Mouse (Mus musculus) MEL (cell line): Measurements from ENCODE around the gene Chpt1. TPM values are rescaled to one million over a fixed set of nuclear protein-coding genes. Genes with fewer than 3 reads are reported as not detected.

Experiments
- DNase-seq: peaks from one replicate; pipeline ENCODE4 v3.0.0; 2011; ENCODE audit warnings: low read depth, low spot score
- H3K27ac ChIP-seq: 2 replicates; pipeline ENCODE4 v1.5.1; 2012; ENCODE audit warnings: low read depth, mild to moderate bottlenecking, control low read depth, low read length, moderate library complexity; ENCODE audit not compliant: control insufficient read depth
- H3K27me3 ChIP-seq, 2 experiments: fragments of 150-350 bp in 1 of 2; sonication (generic) in 1 of 2; 2 replicates each; pipeline ENCODE4 v1.6.1; 2012; ENCODE audit warnings: low read length in 2 of 2, mild to moderate bottlenecking in 2 of 2, improper control_type of control experiment in 1 of 2, moderate library complexity in 1 of 2; ENCODE audit not compliant: insufficient read depth in 2 of 2, control insufficient read depth in 1 of 2
- H3K36me3 ChIP-seq, 2 experiments: 2 replicates each; pipeline ENCODE4 v1.6.1; 2012 to 2014; ENCODE audit warnings: low read length in 2 of 2, improper control_type of control experiment in 1 of 2, inconsistent platforms in 1 of 2, mild to moderate bottlenecking in 1 of 2; ENCODE audit not compliant: insufficient read depth in 2 of 2, control insufficient read depth in 1 of 2
- H3K4me1 ChIP-seq, 2 experiments: fragments of 150-350 bp in 1 of 2; sonication (generic) in 1 of 2; 2 replicates each; pipeline ENCODE4 v1.6.1; 2012; ENCODE audit warnings: low read length in 2 of 2, improper control_type of control experiment in 1 of 2, mild to moderate bottlenecking in 1 of 2; ENCODE audit not compliant: insufficient read depth in 2 of 2, control insufficient read depth in 1 of 2
- H3K4me3 ChIP-seq, 2 experiments: fragments of 150-350 bp in 1 of 2; sonication (generic) in 1 of 2; 2 replicates each; pipeline ENCODE4 v1.5.1; 2012; ENCODE audit warnings: low read depth in 2 of 2, low read length in 2 of 2, mild to moderate bottlenecking in 2 of 2, moderate library complexity in 2 of 2, control low read depth in 1 of 2, improper control_type of control experiment in 1 of 2; ENCODE audit not compliant: control insufficient read depth in 1 of 2, insufficient read depth in 1 of 2
- H3K79me2 ChIP-seq: 2 replicates; pipeline ENCODE4 v1.6.1; 2012; ENCODE audit warnings: mild to moderate bottlenecking, low read length, moderate library complexity; ENCODE audit not compliant: control insufficient read depth, poor library complexity, insufficient read depth
- H3K9ac ChIP-seq: 2 replicates; pipeline ENCODE4 v1.6.1; 2012; ENCODE audit warnings: low read depth, mild to moderate bottlenecking, control low read depth, low read length, moderate library complexity; ENCODE audit not compliant: control insufficient read depth, poor library complexity, severe bottlenecking
- H3K9me3 ChIP-seq: fragments of 150-350 bp; sonication (generic); replicated peaks from 2 replicates; pipeline ENCODE4 v1.6.1; 2012; ENCODE audit warnings: mild to moderate bottlenecking, low read length, improper control_type of control experiment, moderate library complexity; ENCODE audit not compliant: insufficient read depth
- BHLHE40 ChIP-seq: IDR thresholded peaks from 2 replicates; pipeline ENCODE4 v1.6.1; 2012; ENCODE audit warnings: low read depth, mild to moderate bottlenecking, inconsistent platforms, low read length, improper control_type of control experiment, borderline replicate concordance
- ELF1 ChIP-seq: IDR thresholded peaks from 2 replicates; pipeline ENCODE4 v1.6.1; 2014; ENCODE audit warnings: low read depth, mild to moderate bottlenecking, inconsistent platforms, low read length, improper control_type of control experiment, moderate library complexity
- EP300 ChIP-seq, 2 experiments: IDR thresholded peaks; 2 replicates each; pipeline ENCODE4 v1.6.1; 2011; ENCODE audit warnings: improper control_type of control experiment in 2 of 2, low read length in 2 of 2, low read depth in 1 of 2, mild to moderate bottlenecking in 1 of 2
- GATA1 ChIP-seq: IDR thresholded peaks from 2 replicates; pipeline ENCODE4 v1.6.1; 2011; ENCODE audit warnings: low read depth, low read length, improper control_type of control experiment
- HCFC1 ChIP-seq: IDR thresholded peaks from 2 replicates; pipeline ENCODE4 v1.6.1; 2012; ENCODE audit warnings: low read depth, mild to moderate bottlenecking, inconsistent platforms, low read length, improper control_type of control experiment, moderate library complexity
- KAT2A ChIP-seq: conservative IDR thresholded peaks from 2 replicates; pipeline ENCODE4 v1.6.1; 2012; ENCODE audit warnings: low read depth, low read length, improper control_type of control experiment, inconsistent platforms
- MXI1 ChIP-seq: IDR thresholded peaks from 2 replicates; pipeline ENCODE4 v1.6.1; 2011; ENCODE audit warnings: mild to moderate bottlenecking, low read depth, low read length, improper control_type of control experiment
- MYC ChIP-seq: IDR thresholded peaks from 2 replicates; pipeline ENCODE4 v1.6.1; 2011; ENCODE audit warnings: low read depth, mild to moderate bottlenecking, low read length, improper control_type of control experiment, moderate library complexity
- NELFE ChIP-seq: IDR thresholded peaks from 2 replicates; pipeline ENCODE4 v1.6.1; 2011; ENCODE audit warnings: low read depth, low read length, improper control_type of control experiment
- NRF1 ChIP-seq: IDR thresholded peaks from 2 replicates; pipeline ENCODE4 v1.6.1; 2014; ENCODE audit warnings: low read depth, mild to moderate bottlenecking, inconsistent platforms, low read length, improper control_type of control experiment, moderate library complexity; ENCODE audit not compliant: poor library complexity, insufficient read depth, severe bottlenecking
- POLR2A ChIP-seq, 2 experiments: IDR thresholded peaks; 2 replicates each; pipeline ENCODE4 v1.6.1; 2011 to 2012; ENCODE audit warnings: low read length in 2 of 2, mild to moderate bottlenecking in 2 of 2, control low read depth in 1 of 2, improper control_type of control experiment in 1 of 2, low read depth in 1 of 2, moderate library complexity in 1 of 2; ENCODE audit not compliant: control insufficient read depth in 1 of 2, insufficient read depth in 1 of 2, poor library complexity in 1 of 2
- SMC3 ChIP-seq: IDR thresholded peaks from 2 replicates; pipeline ENCODE4 v1.6.1; 2011; ENCODE audit warnings: low read depth, low read length, improper control_type of control experiment
- TAL1 ChIP-seq: IDR thresholded peaks from 2 replicates; pipeline ENCODE4 v1.6.1; 2012; ENCODE audit warnings: mild to moderate bottlenecking, inconsistent platforms, low read length, moderate library complexity, mixed read lengths
- TCF12 ChIP-seq: IDR thresholded peaks from 2 replicates; pipeline ENCODE4 v1.6.1; 2014; ENCODE audit warnings: low read depth, mild to moderate bottlenecking, inconsistent platforms, low read length, improper control_type of control experiment, moderate library complexity
- UBTF ChIP-seq: IDR thresholded peaks from 2 replicates; pipeline ENCODE4 v1.6.1; 2012; ENCODE audit warnings: low read depth, mild to moderate bottlenecking, inconsistent platforms, low read length, improper control_type of control experiment, moderate library complexity, borderline replicate concordance; ENCODE audit not compliant: insufficient read depth
- USF1 ChIP-seq: IDR thresholded peaks from 2 replicates; pipeline ENCODE4 v1.6.1; 2014; ENCODE audit warnings: low read depth, mild to moderate bottlenecking, inconsistent platforms, low read length, improper control_type of control experiment, moderate library complexity
- USF2 ChIP-seq, 2 experiments: IDR thresholded peaks; 2 replicates each; pipeline ENCODE4 v1.6.1; 2011 to 2012; ENCODE audit warnings: improper control_type of control experiment in 2 of 2, low read length in 2 of 2, borderline replicate concordance in 1 of 2, inconsistent platforms in 1 of 2, low read depth in 1 of 2, mild to moderate bottlenecking in 1 of 2; ENCODE audit not compliant: insufficient read depth in 1 of 2
- polyA plus RNA-seq, 2 experiments: library from polyadenylated mRNA; stranded (reverse) in 1 of 2; unstranded in 1 of 2; fragments of >175 nt in 1 of 2; fragments of >200 nt in 1 of 2; gene quantifications; 2 replicates each; pipeline versions ENCODE4 v1.2.1 to v1.2.4; 2012; ENCODE audit warnings: low replicate concordance in 2 of 2, low read depth in 1 of 2; ENCODE audit not compliant: insufficient read length in 2 of 2, insufficient read depth in 1 of 2, missing spikeins in 1 of 2
- total RNA-seq: library from RNA; depleted of rRNA; stranded (reverse); fragments of 300-350 nt; gene quantifications from 2 replicates; pipeline ENCODE4 v1.2.3, GENCODE M21; 2012

The Chpt1 gene
- total and polyA plus RNA-seq, 3 experiments = 9.6 to 19.0 TPM; not detected in 1

- H3K79me2 ChIP-seq = no peaks in the 10 kb centered on the region
- no peak overlapping the region for H3K27ac ChIP-seq
- H3K4me3 ChIP-seq = no peak overlapping the region
- TF ChIP-seq TAL1 = no peak
- no peak for TF ChIP-seq NELFE
- no peak overlapping the region for H3K9ac ChIP-seq
- peaks cover 3 to 4% of the 10 kb centered on the region in 2 experiments; a peak in 3 of 4 replicates for H3K4me1 ChIP-seq
- H3K27me3 ChIP-seq = no peaks in the 10 kb centered on the region; a peak in 1 of 4 replicates
- no peaks in the 10 kb centered on the region for H3K9me3 ChIP-seq
- DNase-seq = no peak
- peaks cover 0 to 4% of the 10 kb centered on the region in 2 experiments; a peak in 2 of 4 replicates for H3K36me3 ChIP-seq
Observed at GRCm38 (mm10) chr10:88524016-88524415, 20.1 kb upstream of the Chpt1 start.

- H3K9me3 ChIP-seq = no peaks in the 10 kb centered on the region
- DNase-seq = no peak
- no peak overlapping the region for H3K4me3 ChIP-seq
- H3K9ac ChIP-seq = no peak overlapping the region
- TF ChIP-seq MXI1 (no peak), EP300 (IDR thresholded peaks at IDR 0.05; ENCODE audit: low read depth in 1 of 2, low read length in 2 of 2) (no peak), SMC3 (no peak), ELF1 (no peak), BHLHE40 (no peak), NRF1 (no peak), KAT2A (no peak), UBTF (no peak), HCFC1 (no peak), TCF12 (no peak), POLR2A (IDR thresholded peaks at IDR 0.05; ENCODE audit: control insufficient read depth in 1 of 2, insufficient read depth in 1 of 2, low read depth in 1 of 2, low read length in 2 of 2, poor library complexity in 1 of 2) (no peak), USF2 (IDR thresholded peaks at IDR 0.05; ENCODE audit: borderline replicate concordance in 1 of 2, insufficient read depth in 1 of 2, low read depth in 1 of 2, low read length in 2 of 2) (no peak), USF1 (no peak), MYC (no peak), GATA1 (no peak)
- no peak overlapping the region for H3K27ac ChIP-seq
- H3K4me1 ChIP-seq = peaks cover 3 to 4% of the 10 kb centered on the region in 2 experiments
- H3K36me3 ChIP-seq = peaks cover 0 to 4% of the 10 kb centered on the region in 2 experiments; a peak in 2 of 4 replicates
- H3K27me3 ChIP-seq = no peaks in the 10 kb centered on the region; a peak in 1 of 4 replicates
- no peaks in the 10 kb centered on the region for H3K79me2 ChIP-seq
Observed at GRCm38 (mm10) chr10:88523212-88523611, 19.3 kb upstream of the Chpt1 start.
